Mouse (Mus musculus) ES-CJ7 (cell line): Measurements from ENCODE around the gene a.
A peak's percentile ranks its signal among the peaks of the same experiment; 100 is the strongest.
"Not testable (repeated sequence)": the region's sequence is repeated elsewhere in the genome, so short reads cannot be mapped to it uniquely, and the experiment has no call there.

Source experiments
- DNase-seq: peaks from one replicate; pipeline ENCODE4 v3.0.0; 2011; ENCODE audit warnings: low read depth, low spot score

a gene

GRCm38 (mm10) chr2:154991411-154991810 lies 200.2 kb downstream of the a start:
- no peak for DNase-seq

- no peak for DNase-seq
Measured at GRCm38 (mm10) chr2:154992083-154992482, 200.9 kb downstream of the a start.

GRCm38 (mm10) chr2:155005491-155005890 lies 214.3 kb downstream of the a start:
- DNase-seq: no peak

GRCm38 (mm10) chr2:155011086-155011656 lies 220.0 kb downstream of the a start:
- DNase-seq: peak; percentile 18

- peak; percentile 0 for DNase-seq
Measured at GRCm38 (mm10) chr2:155012991-155013390, 221.8 kb downstream of the a start.

- not testable (repeated sequence) for DNase-seq
Measured at GRCm38 (mm10) chr2:155016751-155017150, 225.5 kb downstream of the a start.

- not testable (repeated sequence) for DNase-seq
Measured at GRCm38 (mm10) chr2:155018251-155018755, 227.1 kb downstream of the a start, which contains the start of gene Gm14226. Gm14226 (plus strand) TSS chr2:155018266.

GRCm38 (mm10) chr2:155018762-155019641 lies 227.8 kb downstream of the a start:
- DNase-seq: no peak

GRCm38 (mm10) chr2:155019673-155020072 lies 228.5 kb downstream of the a start:
- DNase-seq: no peak

- DNase-seq: not testable (repeated sequence)
Measured at GRCm38 (mm10) chr2:155020247-155020826, 229.1 kb downstream of the a start.

- peak; percentile 1 for DNase-seq
Measured at GRCm38 (mm10) chr2:155030831-155031230, 239.6 kb downstream of the a start.

GRCm38 (mm10) chr2:155032938-155033710 lies 241.9 kb downstream of the a start:
- peak; percentile 1 for DNase-seq

- peak; percentile 2 for DNase-seq
Measured at GRCm38 (mm10) chr2:155039956-155040355, 248.8 kb downstream of the a start.

- no peak for DNase-seq
Measured at GRCm38 (mm10) chr2:155044542-155044941, 253.3 kb downstream of the a start.

- DNase-seq: no peak
Measured at GRCm38 (mm10) chr2:155045075-155045474, 253.9 kb downstream of the a start.

- no peak for DNase-seq
Measured at GRCm38 (mm10) chr2:155046803-155047202, 255.6 kb downstream of the a start.

- DNase-seq: no peak
Measured at GRCm38 (mm10) chr2:155047452-155048178, 256.4 kb downstream of the a start.

- DNase-seq: no peak
Measured at GRCm38 (mm10) chr2:155050108-155050503, 258.9 kb downstream of the a start.

GRCm38 (mm10) chr2:155050504-155051236 lies 259.5 kb downstream of the a start:
- DNase-seq: peak; percentile 96
